Mouse (Mus musculus): ENCODE measurements around the gene Ajm1. TPM values are rescaled to one million over a fixed set of nuclear protein-coding genes. Genes with fewer than 3 reads are reported as not detected.

Ajm1 gene
- polyA plus RNA-seq, 1 experiment from 2014 or later, result 2.4 TPM

- Histone ChIP-seq H3K4me3 (no peak overlapping the region), H3K27me3 (no peaks in the 10 kb centered on the region), H3K36me3 (peaks cover 58% of the 10 kb centered on the region), H3K27ac (no peak overlapping the region), H3K4me2 (replicated peaks) (no peak overlapping the region), H3K9me3 (replicated peaks) (no peaks in the 10 kb centered on the region), H3K4me1 (peaks cover 14% of the 10 kb centered on the region), H3K9ac (0 out of 2 replicates have a peak overlapping the region, but pooled peaks have one; percentile 13)
- WGBS, result 97% methylated on average over 5 of the region's 5 CpGs
- ATAC-seq (ENCODE audit: low FRiP score), result no peak
These were observed 21.0 kb upstream of the Ajm1 start for GRCm38 (mm10) chr2:25602526-25602925.

DNA sequence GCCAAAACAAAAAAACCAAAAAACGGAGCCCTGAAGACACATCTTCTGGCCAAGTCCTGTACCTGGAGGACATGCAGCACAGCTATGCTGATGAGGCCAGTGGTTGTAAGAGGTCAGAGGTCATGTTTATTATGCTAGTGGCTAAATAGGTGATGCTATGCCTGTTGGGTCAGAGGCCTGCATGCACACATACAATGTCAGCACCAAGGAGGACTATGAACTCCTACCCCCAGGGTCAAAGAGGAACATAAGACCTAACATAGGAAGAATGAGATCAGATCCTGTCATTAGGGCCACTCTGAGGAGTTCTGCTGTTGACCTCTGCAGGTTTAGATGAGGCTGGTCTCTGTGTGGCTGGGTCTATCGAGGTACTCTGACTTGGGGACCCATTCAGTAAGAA is 18.5 kb upstream of the Ajm1 start:
- Histone ChIP-seq H3K9me3 (replicated peaks) (no peaks in the 10 kb centered on the region), H3K27ac (no peak overlapping the region), H3K4me2 (replicated peaks) (no peak overlapping the region), H3K36me3 (peaks cover 82% of the 10 kb centered on the region), H3K4me1 (no peaks in the 10 kb centered on the region), H3K27me3 (no peaks in the 10 kb centered on the region), H3K9ac (no peak overlapping the region), H3K4me3 (no peak overlapping the region)
- ATAC-seq (ENCODE audit: low FRiP score), result no peak
- WGBS, result 96% methylated on average over 2 of the region's 2 CpGs

DNA sequence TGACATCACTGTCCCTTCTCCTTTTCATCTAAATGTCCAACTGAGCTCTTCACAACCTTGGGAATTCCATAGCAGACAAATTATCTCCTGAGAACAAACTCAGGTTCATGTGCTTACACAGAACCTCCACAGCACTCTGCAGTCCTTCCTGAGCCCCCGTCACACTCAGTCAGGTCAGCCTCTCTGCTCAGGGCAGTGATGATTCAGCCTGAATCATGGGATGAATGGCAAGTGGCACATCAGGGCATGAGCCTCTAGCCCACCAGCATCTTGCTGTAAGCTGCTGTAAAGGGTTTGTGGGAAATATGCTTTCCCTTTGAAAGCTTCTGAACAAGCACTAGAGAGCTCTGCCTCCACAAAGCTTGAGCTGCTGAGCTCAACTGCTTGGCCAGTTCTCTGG is 17.2 kb upstream of the Ajm1 start:
- H3K27ac ChIP-seq, result no peak overlapping the region
- no peak for ATAC-seq (ENCODE audit: low FRiP score)
- no peaks in the 10 kb centered on the region for H3K9me3 ChIP-seq (replicated peaks)
- no peaks in the 10 kb centered on the region for H3K4me1 ChIP-seq
- no peak overlapping the region for H3K4me3 ChIP-seq
- H3K9ac ChIP-seq, result no peak overlapping the region
- peaks cover 90% of the 10 kb centered on the region for H3K36me3 ChIP-seq
- WGBS, result 91% methylated on average over 1 of the region's 1 CpGs
- no peaks in the 10 kb centered on the region for H3K27me3 ChIP-seq
- no peak overlapping the region for H3K4me2 ChIP-seq (replicated peaks)

DNA sequence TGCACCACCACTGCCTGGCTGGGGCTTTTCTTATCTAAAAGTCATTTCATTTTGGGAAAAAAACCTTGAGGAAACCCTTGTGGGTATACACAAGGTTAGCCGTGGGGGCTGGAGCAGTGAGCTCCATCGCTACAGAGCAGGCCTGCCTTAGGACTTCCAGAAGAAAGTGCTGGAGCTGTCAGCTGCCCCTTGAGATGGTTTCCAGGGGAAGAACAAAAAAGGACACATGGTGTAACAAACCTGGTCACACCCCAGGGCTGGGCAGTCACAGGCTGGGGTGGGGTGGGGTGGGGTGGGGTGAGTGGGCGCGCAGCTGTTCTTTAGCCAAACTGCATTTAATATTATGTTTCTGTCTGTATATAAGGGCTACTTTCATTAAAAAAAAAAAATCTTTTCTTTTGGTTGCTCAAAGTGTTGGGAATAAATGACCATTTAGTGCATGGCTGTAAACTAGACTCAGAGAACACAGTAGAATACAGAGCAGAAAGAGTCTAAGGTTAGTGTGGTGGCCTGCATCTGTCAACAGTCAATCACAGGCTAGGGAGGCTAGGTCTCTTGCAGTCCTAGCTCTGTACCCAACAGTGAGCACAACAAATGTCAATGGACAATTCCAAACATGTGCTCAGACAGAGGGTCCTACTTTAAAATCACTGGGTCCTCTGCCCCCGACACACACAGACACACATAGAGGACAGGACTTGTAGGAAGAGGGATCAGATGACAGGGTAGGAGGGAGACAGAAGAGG is 15.4 kb upstream of the Ajm1 start:
- no peaks in the 10 kb centered on the region for H3K9me3 ChIP-seq (replicated peaks)
- no peaks in the 10 kb centered on the region for H3K27me3 ChIP-seq
- H3K9ac ChIP-seq, result no peak overlapping the region
- H3K36me3 ChIP-seq, result peaks cover 93% of the 10 kb centered on the region
- no peak overlapping the region for H3K27ac ChIP-seq
- H3K4me1 ChIP-seq, result no peaks in the 10 kb centered on the region
- no peak for ATAC-seq (ENCODE audit: low FRiP score)
- no peak overlapping the region for H3K4me2 ChIP-seq (replicated peaks)
- 97% methylated on average over 5 of the region's 5 CpGs for WGBS
- H3K4me3 ChIP-seq, result no peak overlapping the region

- ATAC-seq (ENCODE audit: low FRiP score), result no peak
- no peak overlapping the region for H3K4me3 ChIP-seq
- no peaks in the 10 kb centered on the region for H3K4me1 ChIP-seq
- no peaks in the 10 kb centered on the region for H3K9me3 ChIP-seq (replicated peaks)
- H3K27me3 ChIP-seq, result no peaks in the 10 kb centered on the region
- H3K27ac ChIP-seq, result no peak overlapping the region
- no peak overlapping the region for H3K4me2 ChIP-seq (replicated peaks)
- 72% methylated on average over 2 of the region's 2 CpGs for WGBS
- H3K9ac ChIP-seq, result no peak overlapping the region
- peaks cover 93% of the 10 kb centered on the region for H3K36me3 ChIP-seq
These were observed 10.3 kb upstream of the Ajm1 start for GRCm38 (mm10) chr2:25591863-25592262.

GRCm38 (mm10) chr2:25588227-25588907 is 6.8 kb upstream of the Ajm1 start:
- 97% methylated on average over 8 of the region's 8 CpGs for WGBS
- Histone ChIP-seq H3K9me3 (replicated peaks) (no peaks in the 10 kb centered on the region), H3K4me2 (replicated peaks) (no peak overlapping the region), H3K4me1 (no peaks in the 10 kb centered on the region), H3K9ac (no peak overlapping the region), H3K27ac (no peak overlapping the region), H3K27me3 (no peaks in the 10 kb centered on the region), H3K4me3 (no peak overlapping the region), H3K36me3 (peaks cover 96% of the 10 kb centered on the region)
- no peak for ATAC-seq (ENCODE audit: low FRiP score)

DNA sequence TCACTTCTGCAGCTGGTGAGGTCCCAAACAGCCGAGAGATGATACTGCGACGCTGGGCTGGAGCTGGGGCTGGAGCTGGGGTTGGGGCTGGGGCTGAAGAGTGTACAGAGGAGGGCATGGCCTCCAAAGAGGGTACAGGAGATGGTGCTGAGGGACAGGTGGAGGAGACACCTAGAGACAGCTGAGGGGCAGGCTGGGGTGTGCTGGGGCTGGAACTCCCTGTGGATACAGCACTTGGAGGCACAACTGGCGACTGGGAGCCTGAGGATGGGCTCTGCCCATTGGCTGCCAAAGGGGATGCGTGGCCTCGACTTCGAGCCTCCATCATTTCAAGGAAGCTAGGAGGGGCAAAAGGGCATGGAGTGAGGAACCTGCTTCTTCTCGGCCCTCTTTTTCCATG is 5.7 kb upstream of the Ajm1 start:
- Histone ChIP-seq H3K4me1 (peaks cover 10% of the 10 kb centered on the region), H3K4me2 (replicated peaks) (no peak overlapping the region), H3K27ac (no peak overlapping the region), H3K9ac (no peak overlapping the region), H3K36me3 (peaks cover 91% of the 10 kb centered on the region), H3K4me3 (no peak overlapping the region), H3K9me3 (replicated peaks) (no peaks in the 10 kb centered on the region), H3K27me3 (no peaks in the 10 kb centered on the region)
- ATAC-seq (ENCODE audit: low FRiP score), result no peak
- WGBS, result 94% methylated on average over 8 of the region's 8 CpGs

GRCm38 (mm10) chr2:25585601-25586000 is 4.0 kb upstream of the Ajm1 start:
- no peak overlapping the region for H3K4me2 ChIP-seq (replicated peaks)
- H3K9me3 ChIP-seq (replicated peaks), result no peaks in the 10 kb centered on the region
- H3K36me3 ChIP-seq, result peaks cover 74% of the 10 kb centered on the region
- 88% methylated on average over 3 of the region's 3 CpGs for WGBS
- H3K27me3 ChIP-seq, result peaks cover 8% of the 10 kb centered on the region
- H3K4me1 ChIP-seq, result peaks cover 26% of the 10 kb centered on the region
- no peak overlapping the region for H3K27ac ChIP-seq
- no peak overlapping the region for H3K4me3 ChIP-seq
- H3K9ac ChIP-seq, result no peak overlapping the region
- ATAC-seq (ENCODE audit: low FRiP score), result no peak

- 84% methylated on average over 4 of the region's 4 CpGs for WGBS
- peaks cover 66% of the 10 kb centered on the region for H3K36me3 ChIP-seq
- no peak for ATAC-seq (ENCODE audit: low FRiP score)
These were observed 3.3 kb upstream of the Ajm1 start for GRCm38 (mm10) chr2:25584856-25585255.

GRCm38 (mm10) chr2:25584152-25584551 is 2.6 kb upstream of the Ajm1 start:
- ATAC-seq (ENCODE audit: low FRiP score), result no peak
- peaks cover 59% of the 10 kb centered on the region for H3K36me3 ChIP-seq
- H3K4me3 ChIP-seq, result no peak overlapping the region
- H3K9me3 ChIP-seq (replicated peaks), result no peaks in the 10 kb centered on the region
- no peak overlapping the region for H3K27ac ChIP-seq
- no peak overlapping the region for H3K9ac ChIP-seq
- peaks cover 38% of the 10 kb centered on the region for H3K4me1 ChIP-seq
- 96% methylated on average over 3 of the region's 3 CpGs for WGBS
- H3K4me2 ChIP-seq (replicated peaks), result no peak overlapping the region
- H3K27me3 ChIP-seq, result peaks cover 22% of the 10 kb centered on the region

More at GRCm38 (mm10) chr2:25584856-25585255, 3.3 kb upstream of the Ajm1 start:
- Histone ChIP-seq H3K27ac (no peak overlapping the region), H3K4me2 (replicated peaks) (no peak overlapping the region), H3K4me1 (peaks cover 31% of the 10 kb centered on the region), H3K9ac (no peak overlapping the region), H3K4me3 (no peak overlapping the region), H3K27me3 (peaks cover 15% of the 10 kb centered on the region), H3K9me3 (replicated peaks) (no peaks in the 10 kb centered on the region)

- no peak overlapping the region for H3K4me3 ChIP-seq
- peaks cover 55% of the 10 kb centered on the region for H3K36me3 ChIP-seq
- H3K9ac ChIP-seq, result no peak overlapping the region
- 0 out of 2 replicates have a peak overlapping the region, but pooled peaks have one; percentile 7 for H3K27ac ChIP-seq
- WGBS, result 78% methylated on average over 4 of the region's 4 CpGs
- no peak for ATAC-seq (ENCODE audit: low FRiP score)
- peaks cover 44% of the 10 kb centered on the region for H3K4me1 ChIP-seq
- H3K27me3 ChIP-seq, result peaks cover 28% of the 10 kb centered on the region
- H3K9me3 ChIP-seq (replicated peaks), result no peaks in the 10 kb centered on the region
- no peak overlapping the region for H3K4me2 ChIP-seq (replicated peaks)
These were observed 2.0 kb upstream of the Ajm1 start for GRCm38 (mm10) chr2:25583571-25583970.

DNA sequence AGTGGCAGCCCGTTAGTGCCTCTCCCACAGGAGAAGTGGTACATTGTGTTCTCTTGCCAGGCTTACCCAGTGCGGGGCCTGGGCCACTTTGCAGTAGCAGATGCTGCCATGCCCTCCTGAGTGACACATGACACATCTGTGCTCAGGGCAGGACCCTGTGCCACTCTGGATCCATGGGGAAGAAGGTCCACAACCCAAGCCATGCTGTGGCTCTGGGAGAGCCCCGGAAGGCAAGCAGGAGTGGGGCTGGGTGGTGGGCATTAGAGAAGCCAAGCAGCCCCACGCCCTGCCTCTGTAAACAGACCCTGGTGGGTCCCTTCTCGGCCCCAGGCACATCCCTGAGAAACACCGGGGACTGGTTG is 1.5 kb upstream of the Ajm1 start:
- Histone ChIP-seq H3K4me1 (peaks cover 49% of the 10 kb centered on the region), H3K4me3 (no peak overlapping the region), H3K9ac (no peak overlapping the region), H3K4me2 (replicated peaks) (no peak overlapping the region), H3K27me3 (peaks cover 33% of the 10 kb centered on the region), H3K9me3 (replicated peaks) (no peaks in the 10 kb centered on the region), H3K36me3 (peaks cover 51% of the 10 kb centered on the region), H3K27ac (peak overlapping the region; percentile 35; the same call in 1 of the 2 replicates)
- ATAC-seq (ENCODE audit: low FRiP score), result 0 out of 2 replicates have a peak, but pooled peaks have one; percentile 15
- 81% methylated on average over 6 of the region's 6 CpGs for WGBS

Measured in hindbrain, embryonic 12.5 days (tissue).